ENCODE assay signal across 9 mouse cellular contexts in genomic region chr5:29468351-29469065, GRCm38 (mm10). TPM values are rescaled to one million over a fixed set of nuclear protein-coding genes. Genes with fewer than 3 reads are reported as not detected.
DNase-seq lines count a peak whose midpoint lies in the region; ATAC-seq and TF ChIP-seq lines count a peak whose summit lies in the region.
"Had no signal": no experiment of that assay in that cellular context is flagged by ENCODE, and none has a peak within 500 bp of the region (broad histone marks: within the 10 kb centered on the region; RNA-seq: fewer than 3 reads in every experiment).

No protein-coding gene starts in this region.

- intact Hi-C loops in left cerebral cortex, postnatal 14 days (cut with DNase I), result no loop called here

- peak overlapping the region; percentile 56 for H3K4me3 ChIP-seq in liver, embryonic 11.5 days (ENCODE audit: low read depth, low read length)
- H3K4me3 ChIP-seq in embryonic facial prominence, embryonic 14.5 days (ENCODE audit: low read depth, low read length), result peak overlapping the region; percentile 39
- peak overlapping the region; percentile 49 for H3K4me3 ChIP-seq in intestine, postnatal 0 days (ENCODE audit: low read depth, low read length)
- H3K4me3 ChIP-seq in neural tube, embryonic 13.5 days, result peak overlapping the region; percentile 30

- H3K4me1 ChIP-seq in liver, embryonic 11.5 days (replicated peaks; ENCODE audit: control insufficient read depth, insufficient read depth, low read length), result peaks cover 6% of the 10 kb centered on the region; the same call in 1 of the 2 replicates
- no peaks in the 10 kb centered on the region for H3K4me1 ChIP-seq in embryonic facial prominence, embryonic 14.5 days (ENCODE audit: control insufficient read depth, insufficient read depth, low read length)
- no peaks in the 10 kb centered on the region for H3K4me1 ChIP-seq in intestine, postnatal 0 days (replicated peaks; ENCODE audit: control insufficient read depth, insufficient read depth, low read length)
- peaks cover 10% of the 10 kb centered on the region for H3K4me1 ChIP-seq in neural tube, embryonic 13.5 days (replicated peaks)

- DNase-seq in liver, embryonic 11.5 days (ENCODE audit: low spot score), result no peak
- no peak for DNase-seq in liver
- no peak for DNase-seq in embryonic facial prominence, embryonic 14.5 days (ENCODE audit: low spot score)
- no peak for DNase-seq in left cerebral cortex, postnatal 14 days (ENCODE audit: low spot score in 2 of 2)
- no peak for DNase-seq in left cerebral cortex, adult 8-10 months (ENCODE audit: low spot score in 2 of 2)
- DNase-seq in right cerebral cortex, postnatal 25 days, result no peak

- no peaks in the 10 kb centered on the region for H3K36me3 ChIP-seq in liver, embryonic 11.5 days (ENCODE audit: control insufficient read depth, insufficient read depth, low read length)
- H3K36me3 ChIP-seq in embryonic facial prominence, embryonic 14.5 days (ENCODE audit: control insufficient read depth, insufficient read depth, low read length), result no peaks in the 10 kb centered on the region
- no peaks in the 10 kb centered on the region for H3K36me3 ChIP-seq in intestine, postnatal 0 days (ENCODE audit: control insufficient read depth, insufficient read depth)
- H3K36me3 ChIP-seq in neural tube, embryonic 13.5 days, result no peaks in the 10 kb centered on the region

- ATAC-seq in liver, embryonic 11.5 days (replicated peaks; ENCODE audit: low FRiP score), result no peak
- ATAC-seq in embryonic facial prominence, embryonic 14.5 days (ENCODE audit: low read depth), result no peak
- ATAC-seq in intestine, postnatal 0 days, result no peak
- ATAC-seq in neural tube, embryonic 13.5 days (ENCODE audit: low read depth), result no peak

- WGBS in liver, embryonic 11.5 days, result 5% methylated on average over 17 of the region's 17 CpGs
- 2% methylated on average over 17 of the region's 17 CpGs for WGBS in embryonic facial prominence, embryonic 14.5 days
- WGBS in intestine, postnatal 0 days, result 7% methylated on average over 17 of the region's 17 CpGs
- under 1% methylated on average over 17 of the region's 17 CpGs for WGBS in neural tube, embryonic 13.5 days

- peaks cover 77% of the 10 kb centered on the region for H3K27me3 ChIP-seq in liver, embryonic 11.5 days (replicated peaks; ENCODE audit: control insufficient read depth, insufficient read depth, low read length)
- H3K27me3 ChIP-seq in embryonic facial prominence, embryonic 14.5 days (replicated peaks; ENCODE audit: control insufficient read depth, insufficient read depth, low read length), result peaks cover 81% of the 10 kb centered on the region
- peaks cover 41% of the 10 kb centered on the region for H3K27me3 ChIP-seq in intestine, postnatal 0 days (replicated peaks; ENCODE audit: control insufficient read depth, insufficient read depth, low read length)
- H3K27me3 ChIP-seq in neural tube, embryonic 13.5 days, result peaks cover 90% of the 10 kb centered on the region

- peak overlapping the region; percentile 76 for H3K4me2 ChIP-seq in liver, embryonic 11.5 days
- peak overlapping the region; percentile 58 for H3K4me2 ChIP-seq in embryonic facial prominence, embryonic 14.5 days (ENCODE audit: low read depth, low read length)
- H3K4me2 ChIP-seq in intestine, postnatal 0 days (replicated peaks; ENCODE audit: low read depth), result peak overlapping the region; percentile 79
- peak overlapping the region; percentile 50 for H3K4me2 ChIP-seq in neural tube, embryonic 13.5 days

- no peaks in the 10 kb centered on the region for H3K9me3 ChIP-seq in liver, embryonic 11.5 days (ENCODE audit: control insufficient read depth, low read length)
- no peaks in the 10 kb centered on the region for H3K9me3 ChIP-seq in embryonic facial prominence, embryonic 14.5 days (ENCODE audit: control insufficient read depth, low read length)
- H3K9me3 ChIP-seq in intestine, postnatal 0 days (ENCODE audit: control insufficient read depth), result no peaks in the 10 kb centered on the region
- H3K9me3 ChIP-seq in neural tube, embryonic 13.5 days, result no peaks in the 10 kb centered on the region

- H3K27ac ChIP-seq in liver, embryonic 11.5 days (ENCODE audit: low read depth, low read length), result no peak overlapping the region
- H3K27ac ChIP-seq in embryonic facial prominence, embryonic 14.5 days (replicated peaks; ENCODE audit: low read depth, low read length), result no peak overlapping the region
- H3K27ac ChIP-seq in intestine, postnatal 0 days (ENCODE audit: low read depth, low read length), result no peak overlapping the region
- H3K27ac ChIP-seq in neural tube, embryonic 13.5 days (replicated peaks), result no peak overlapping the region

- no peak for TF ChIP-seq CTCF in intestine, postnatal 0 days (IDR thresholded peaks at IDR 0.05; ENCODE audit: low read depth)

- no peak overlapping the region for H3K9ac ChIP-seq in liver, embryonic 11.5 days (ENCODE audit: low read depth, low read length)
- no peak overlapping the region for H3K9ac ChIP-seq in embryonic facial prominence, embryonic 14.5 days (ENCODE audit: low read depth, low read length)
- peak overlapping the region; percentile 46 for H3K9ac ChIP-seq in intestine, postnatal 0 days (ENCODE audit: low read depth, low read length)
- no peak overlapping the region for H3K9ac ChIP-seq in neural tube, embryonic 13.5 days

RNA-seq across cellular contexts. Expression of gene Mnx1, which starts 9.8 kb away (rescaled TPM):
- 0.11 and 0.12 TPM in 2 replicates for polyA plus RNA-seq in liver, embryonic 11.5 days (2014; fragmentation: Nextera tagmentation; extraction: Ambion mirVana)
- polyA plus RNA-seq in embryonic facial prominence, embryonic 14.5 days (2014; fragmentation: Nextera tagmentation; extraction: Ambion mirVana), result 0.10 TPM in 1 of 2 replicates, not detected in the other
- polyA plus RNA-seq in intestine, postnatal 0 days (2015; fragmentation: Nextera tagmentation; extraction: Ambion mirVana), result 0.65 and 0.78 TPM in 2 replicates
- 3.0 and 3.6 TPM in 2 replicates for polyA plus RNA-seq in neural tube, embryonic 13.5 days (2015; fragmentation: Nextera tagmentation; extraction: Ambion mirVana)
- not detected for total RNA-seq in left cerebral cortex, postnatal 14 days (2021)
- total RNA-seq in left cerebral cortex, adult 8-10 months (2022), result not detected
- total RNA-seq: gastrocnemius, adult 18-20 months had no signal

RNA-seq across cellular contexts. Expression of gene Nom1, which starts 34.0 kb away (rescaled TPM):
- 35.6 and 38.1 TPM in 2 replicates for polyA plus RNA-seq in liver, embryonic 11.5 days (2014; fragmentation: Nextera tagmentation; extraction: Ambion mirVana)
- 17.4 and 28.9 TPM in 2 replicates for polyA plus RNA-seq in embryonic facial prominence, embryonic 14.5 days (2014; fragmentation: Nextera tagmentation; extraction: Ambion mirVana)
- polyA plus RNA-seq in intestine, postnatal 0 days (2015; fragmentation: Nextera tagmentation; extraction: Ambion mirVana), result 14.5 and 16.0 TPM in 2 replicates
- 16.8 and 22.2 TPM in 2 replicates for polyA plus RNA-seq in neural tube, embryonic 13.5 days (2015; fragmentation: Nextera tagmentation; extraction: Ambion mirVana)
- 10 to 100 TPM; 20.3 to 20.9 TPM for total RNA-seq in left cerebral cortex, postnatal 14 days (2021)
- 10 to 100 TPM; 25.1 to 28.9 (median 26.8) TPM for total RNA-seq in left cerebral cortex, adult 8-10 months (2022)
